Mouse (Mus musculus) heart, embryonic 12.5 days (tissue): ENCODE data around the gene Glrx2. TPM values are rescaled to one million over a fixed set of nuclear protein-coding genes. Genes with fewer than 3 reads are reported as not detected.
A peak's percentile ranks its signal among the peaks of the same experiment; 100 is the strongest.

Experiments used
- ATAC-seq: fragments of 200-750 bp; cut with Nextera tagmentation; 2 replicates; pipeline ENCODE4 v1.8.0; 2017; ENCODE audit warnings: moderate TSS enrichment, moderate library complexity; ENCODE audit not compliant: insufficient number of reproducible peaks, low FRiP score
- H3K27ac ChIP-seq: fragments of 300-500 bp; sonication (generic); 2 replicates; pipeline ENCODE4 v1.5.1; 2016; ENCODE audit warnings: mild to moderate bottlenecking, moderate library complexity; ENCODE audit not compliant: poor library complexity, severe bottlenecking
- H3K27me3 ChIP-seq: fragments of 300-500 bp; sonication (generic); replicated peaks from 2 replicates; pipeline ENCODE4 v1.6.1; 2016; ENCODE audit warnings: mild to moderate bottlenecking, moderate library complexity
- H3K36me3 ChIP-seq: fragments of 300-500 bp; sonication (generic); 2 replicates; pipeline ENCODE4 v1.6.1; 2016; ENCODE audit warnings: mild to moderate bottlenecking, moderate library complexity
- H3K4me1 ChIP-seq: fragments of 300-500 bp; sonication (generic); replicated peaks from 2 replicates; pipeline ENCODE4 v1.6.1; 2016; ENCODE audit warnings: mild to moderate bottlenecking
- H3K4me2 ChIP-seq: fragments of 300-500 bp; sonication (generic); 2 replicates; pipeline ENCODE4 v1.6.1; 2016; ENCODE audit warnings: mild to moderate bottlenecking, moderate library complexity
- H3K4me3 ChIP-seq: fragments of 300-500 bp; sonication (generic); 2 replicates; pipeline ENCODE4 v1.5.1; 2016; ENCODE audit warnings: mild to moderate bottlenecking
- H3K9ac ChIP-seq: fragments of 300-500 bp; sonication (generic); 2 replicates; pipeline ENCODE4 v1.6.1; 2016; ENCODE audit warnings: mild to moderate bottlenecking, moderate library complexity
- H3K9me3 ChIP-seq: fragments of 300-500 bp; sonication (generic); replicated peaks from 2 replicates; pipeline ENCODE4 v1.6.1; 2016; ENCODE audit warnings: mild to moderate bottlenecking, moderate library complexity
- WGBS: fragments of 180-500 bp; shearing (Covaris S2); methylation state at CpG from one replicate; pipeline ENCODE4 v1.1.7; 2016; 5-methylcytosine and 5-hydroxymethylcytosine counted together
- polyA plus RNA-seq: library from polyadenylated mRNA; unstranded; fragments of >200 nt; fragmentation: Nextera tagmentation; extraction: Ambion mirVana; gene quantifications from 2 replicates; pipeline ENCODE4 v1.2.1, GENCODE M21; 2016

Gene Glrx2
- polyA plus RNA-seq, 1 experiment from 2014 or later = 98.7 TPM

- no peak overlapping the region for H3K4me3 ChIP-seq
- H3K4me1 ChIP-seq = 0 out of 2 replicates have a peak, but pooled peaks cover 3% of the 10 kb centered on the region
- no peak overlapping the region for H3K9ac ChIP-seq
- no peaks in the 10 kb centered on the region for H3K27me3 ChIP-seq
- 56% methylated on average over 5 of the region's 5 CpGs for WGBS
- H3K4me2 ChIP-seq = no peak overlapping the region
- ATAC-seq = no peak
- 0 out of 2 replicates have a peak, but pooled peaks cover 4% of the 10 kb centered on the region for H3K9me3 ChIP-seq
- no peak overlapping the region for H3K27ac ChIP-seq
- H3K36me3 ChIP-seq = no peaks in the 10 kb centered on the region
Observed at GRCm38 (mm10) chr1:143724456-143725064, 8.4 kb downstream of the Glrx2 start.

GRCm38 (mm10) chr1:143727701-143728445 lies 11.7 kb downstream of the Glrx2 start:
- H3K36me3 ChIP-seq = no peaks in the 10 kb centered on the region
- H3K9me3 ChIP-seq = 0 out of 2 replicates have a peak, but pooled peaks cover 3% of the 10 kb centered on the region
- no peak for ATAC-seq
- H3K27ac ChIP-seq = no peak overlapping the region
- WGBS = 60% methylated on average over 9 of the region's 9 CpGs
- H3K27me3 ChIP-seq = no peaks in the 10 kb centered on the region
- no peak overlapping the region for H3K9ac ChIP-seq
- H3K4me1 ChIP-seq = 0 out of 2 replicates have a peak, but pooled peaks cover 3% of the 10 kb centered on the region
- no peak overlapping the region for H3K4me3 ChIP-seq
- no peak overlapping the region for H3K4me2 ChIP-seq

GRCm38 (mm10) chr1:143730899-143731298 lies 14.8 kb downstream of the Glrx2 start:
- ATAC-seq = no peak
- H3K36me3 ChIP-seq = no peaks in the 10 kb centered on the region
- H3K27ac ChIP-seq = no peak overlapping the region
- H3K9me3 ChIP-seq = 0 out of 2 replicates have a peak, but pooled peaks cover 3% of the 10 kb centered on the region
- no peak overlapping the region for H3K4me3 ChIP-seq
- no peak overlapping the region for H3K4me2 ChIP-seq
- H3K4me1 ChIP-seq = no peaks in the 10 kb centered on the region
- H3K27me3 ChIP-seq = no peaks in the 10 kb centered on the region
- 67% methylated on average over 2 of the region's 2 CpGs for WGBS
- no peak overlapping the region for H3K9ac ChIP-seq

- H3K4me3 ChIP-seq = no peak overlapping the region
- H3K4me1 ChIP-seq = no peaks in the 10 kb centered on the region
- 0 out of 2 replicates have a peak, but pooled peaks cover 3% of the 10 kb centered on the region for H3K9me3 ChIP-seq
- no peak overlapping the region for H3K27ac ChIP-seq
- no peak for ATAC-seq
- no peaks in the 10 kb centered on the region for H3K27me3 ChIP-seq
- 62% methylated on average over 4 of the region's 4 CpGs for WGBS
- H3K4me2 ChIP-seq = no peak overlapping the region
- H3K36me3 ChIP-seq = no peaks in the 10 kb centered on the region
- no peak overlapping the region for H3K9ac ChIP-seq
Observed at GRCm38 (mm10) chr1:143731691-143732090, 15.6 kb downstream of the Glrx2 start.

- Histone ChIP-seq H3K27ac (no peak overlapping the region), H3K9ac (no peak overlapping the region), H3K4me2 (no peak overlapping the region), H3K4me1 (no peaks in the 10 kb centered on the region), H3K27me3 (no peaks in the 10 kb centered on the region), H3K9me3 (0 out of 2 replicates have a peak, but pooled peaks cover 3% of the 10 kb centered on the region), H3K36me3 (no peaks in the 10 kb centered on the region), H3K4me3 (no peak overlapping the region)
- 69% methylated on average over 5 of the region's 5 CpGs for WGBS
- no peak for ATAC-seq
Observed at GRCm38 (mm10) chr1:143733914-143734410, 17.8 kb downstream of the Glrx2 start.

- H3K4me1 ChIP-seq = peaks cover 3% of the 10 kb centered on the region; the same call in 1 of the 2 replicates
- ATAC-seq = no peak
- H3K27me3 ChIP-seq = no peaks in the 10 kb centered on the region
- peak overlapping the region; percentile 89 for H3K9ac ChIP-seq
- no peak overlapping the region for H3K27ac ChIP-seq
- H3K4me3 ChIP-seq = peak overlapping the region; percentile 74
- peaks cover 21% of the 10 kb centered on the region for H3K36me3 ChIP-seq
- no peaks in the 10 kb centered on the region for H3K9me3 ChIP-seq
- WGBS = 24% methylated on average over 11 of the region's 11 CpGs
- peak overlapping the region; percentile 87 for H3K4me2 ChIP-seq
Observed at GRCm38 (mm10) chr1:143738811-143739210, 22.7 kb downstream of the Glrx2 start.

- Histone ChIP-seq H3K27me3 (no peaks in the 10 kb centered on the region), H3K9me3 (no peaks in the 10 kb centered on the region), H3K4me1 (peaks cover 3% of the 10 kb centered on the region; the same call in 1 of the 2 replicates), H3K4me2 (peak overlapping the region; percentile 87), H3K27ac (peak overlapping the region; percentile 81), H3K36me3 (peaks cover 28% of the 10 kb centered on the region), H3K4me3 (peak overlapping the region; percentile 74), H3K9ac (peak overlapping the region; percentile 89)
- WGBS = 4% methylated on average over 70 of the region's 71 CpGs
- ATAC-seq = peak; percentile 93
Observed at GRCm38 (mm10) chr1:143739361-143740350, 23.5 kb downstream of the Glrx2 start.

- Histone ChIP-seq H3K4me2 (peak overlapping the region; percentile 87), H3K9me3 (no peaks in the 10 kb centered on the region), H3K4me1 (peaks cover 3% of the 10 kb centered on the region; the same call in 1 of the 2 replicates), H3K27ac (no peak overlapping the region), H3K27me3 (no peaks in the 10 kb centered on the region), H3K4me3 (no peak overlapping the region), H3K36me3 (peaks cover 35% of the 10 kb centered on the region), H3K9ac (no peak overlapping the region)
- no peak for ATAC-seq
- WGBS = 89% methylated on average over 10 of the region's 10 CpGs
Observed at GRCm38 (mm10) chr1:143740581-143740980, 24.4 kb downstream of the Glrx2 start.

GRCm38 (mm10) chr1:143741331-143741730 lies 25.2 kb downstream of the Glrx2 start:
- Histone ChIP-seq H3K4me2 (no peak overlapping the region), H3K9me3 (no peaks in the 10 kb centered on the region), H3K4me1 (peaks cover 3% of the 10 kb centered on the region; the same call in 1 of the 2 replicates), H3K27me3 (no peaks in the 10 kb centered on the region), H3K27ac (no peak overlapping the region), H3K4me3 (no peak overlapping the region), H3K36me3 (peaks cover 42% of the 10 kb centered on the region), H3K9ac (no peak overlapping the region)
- ATAC-seq = no peak
- WGBS = 86% methylated on average over 5 of the region's 5 CpGs

GRCm38 (mm10) chr1:143742186-143742585 lies 26.0 kb downstream of the Glrx2 start:
- no peak overlapping the region for H3K4me3 ChIP-seq
- H3K4me1 ChIP-seq = peaks cover 3% of the 10 kb centered on the region; the same call in 1 of the 2 replicates
- no peak overlapping the region for H3K9ac ChIP-seq
- H3K36me3 ChIP-seq = peaks cover 49% of the 10 kb centered on the region
- no peak for ATAC-seq
- no peak overlapping the region for H3K4me2 ChIP-seq
- H3K9me3 ChIP-seq = no peaks in the 10 kb centered on the region
- H3K27ac ChIP-seq = no peak overlapping the region
- H3K27me3 ChIP-seq = no peaks in the 10 kb centered on the region
- WGBS = 91% methylated on average over 6 of the region's 6 CpGs
